Mouse (Mus musculus) midbrain, embryonic 11.5 days (tissue): ENCODE measurements at regions not wholly inside any gene's neighbourhood (a gene's known extent, or its start where the extent isn't known, plus 50 kb on each side); places are given as distances from the start of the nearest gene placed in this dataset.

Source experiments
- ATAC-seq: fragments of 200-750 bp; cut with Nextera tagmentation; 2 replicates; pipeline ENCODE4 v1.8.0; 2017; ENCODE audit warnings: moderate TSS enrichment, moderate library complexity; ENCODE audit not compliant: low FRiP score
- DNase-seq: peaks from one replicate; pipeline ENCODE4 v3.0.0; 2015; ENCODE audit warnings: low spot score; ENCODE audit errors: missing footprints
- H3K27ac ChIP-seq: fragments of 300-500 bp; sonication (generic); 2 replicates; pipeline ENCODE4 v1.5.1; 2014; ENCODE audit warnings: low read depth, low read length
- H3K27me3 ChIP-seq: fragments of 300-500 bp; sonication (generic); 2 replicates; pipeline ENCODE4 v1.6.1; 2014; ENCODE audit warnings: mild to moderate bottlenecking, low read length, moderate library complexity, mixed read lengths; ENCODE audit not compliant: control insufficient read depth, insufficient read depth
- H3K36me3 ChIP-seq: fragments of 300-500 bp; sonication (generic); 2 replicates; pipeline ENCODE4 v1.6.1; 2014; ENCODE audit warnings: mild to moderate bottlenecking, low read length, moderate library complexity, mixed read lengths; ENCODE audit not compliant: control insufficient read depth, insufficient read depth
- H3K4me1 ChIP-seq: fragments of 300-500 bp; sonication (generic); 2 replicates; pipeline ENCODE4 v1.6.1; 2014; ENCODE audit warnings: low read length; ENCODE audit not compliant: control insufficient read depth, insufficient read depth
- H3K4me2 ChIP-seq: fragments of 300-500 bp; sonication (generic); 2 replicates; pipeline ENCODE4 v1.6.1; 2014; ENCODE audit warnings: mild to moderate bottlenecking, moderate library complexity
- H3K4me3 ChIP-seq: fragments of 300-500 bp; sonication (generic); 2 replicates; pipeline ENCODE4 v1.5.1; 2014; ENCODE audit warnings: low read depth, low read length
- H3K9ac ChIP-seq: fragments of 300-500 bp; sonication (generic); 2 replicates; pipeline ENCODE4 v1.6.1; 2014; ENCODE audit warnings: low read length
- H3K9me3 ChIP-seq: fragments of 300-500 bp; sonication (generic); 2 replicates; pipeline ENCODE4 v1.6.1; 2016; ENCODE audit warnings: low read length; ENCODE audit not compliant: control insufficient read depth
- WGBS: fragments of 180-500 bp; shearing (Covaris S2); extraction: QIAGEN DNeasy Blood & Tissue Kit; methylation state at CpG from one replicate; pipeline ENCODE4 v1.1.7; 2014; 5-methylcytosine and 5-hydroxymethylcytosine counted together

- H3K4me2 ChIP-seq: no peak overlapping the region
- no peak overlapping the region for H3K27ac ChIP-seq
- H3K4me3 ChIP-seq: no peak overlapping the region
- H3K9ac ChIP-seq: no peak overlapping the region
- DNase-seq (peak; percentile 89), ATAC-seq (no peak)
- H3K27me3 ChIP-seq: no peaks in the 10 kb centered on the region
- no peaks in the 10 kb centered on the region for H3K9me3 ChIP-seq
- H3K36me3 ChIP-seq: no peaks in the 10 kb centered on the region
- 30% methylated on average over 12 of the region's 12 CpGs for WGBS
- H3K4me1 ChIP-seq: no peaks in the 10 kb centered on the region
Measured at GRCm38 (mm10) chr4:153679151-153679550, 196.5 kb upstream of the Ajap1 start.

- Histone ChIP-seq H3K4me2 (no peak overlapping the region), H3K27me3 (no peaks in the 10 kb centered on the region), H3K9ac (no peak overlapping the region), H3K4me1 (no peaks in the 10 kb centered on the region), H3K9me3 (no peaks in the 10 kb centered on the region), H3K27ac (no peak overlapping the region), H3K4me3 (no peak overlapping the region), H3K36me3 (no peaks in the 10 kb centered on the region)
- ATAC-seq (no peak), DNase-seq (no peak)
- WGBS: 52% methylated on average over 8 of the region's 8 CpGs
Measured at GRCm38 (mm10) chr4:153688441-153688840, 205.8 kb upstream of the Ajap1 start.

GRCm38 (mm10) chr4:153693881-153694280 is 211.3 kb upstream of the Ajap1 start:
- Histone ChIP-seq H3K4me1 (peaks cover 12% of the 10 kb centered on the region), H3K27ac (no peak overlapping the region), H3K27me3 (peaks cover 6% of the 10 kb centered on the region), H3K36me3 (no peaks in the 10 kb centered on the region), H3K9ac (no peak overlapping the region), H3K4me3 (no peak overlapping the region), H3K4me2 (no peak overlapping the region), H3K9me3 (no peaks in the 10 kb centered on the region)
- no peak for ATAC-seq
- no peak for DNase-seq
- 49% methylated on average over 12 of the region's 12 CpGs for WGBS

GRCm38 (mm10) chr4:153696426-153697040 is 213.9 kb upstream of the Ajap1 start:
- peaks cover 6% of the 10 kb centered on the region for H3K27me3 ChIP-seq
- peaks cover 12% of the 10 kb centered on the region for H3K4me1 ChIP-seq
- no peaks in the 10 kb centered on the region for H3K36me3 ChIP-seq
- DNase-seq: no peak
- no peak overlapping the region for H3K4me2 ChIP-seq
- H3K27ac ChIP-seq: no peak overlapping the region
- WGBS: 19% methylated on average over 14 of the region's 14 CpGs
- H3K9ac ChIP-seq: peak overlapping the region; percentile 20; the same call in 1 of the 2 replicates
- H3K4me3 ChIP-seq: no peak overlapping the region
- ATAC-seq: peak; percentile 87
- H3K9me3 ChIP-seq: no peaks in the 10 kb centered on the region

GRCm38 (mm10) chr4:153707218-153707617 is 224.6 kb upstream of the Ajap1 start:
- Histone ChIP-seq H3K4me2 (no peak overlapping the region), H3K36me3 (no peaks in the 10 kb centered on the region), H3K27me3 (no peaks in the 10 kb centered on the region), H3K4me3 (no peak overlapping the region), H3K9me3 (no peaks in the 10 kb centered on the region), H3K4me1 (no peaks in the 10 kb centered on the region), H3K27ac (no peak overlapping the region), H3K9ac (no peak overlapping the region)
- 66% methylated on average over 8 of the region's 8 CpGs for WGBS
- no peak for ATAC-seq
- peak; percentile 56 for DNase-seq

- DNase-seq: peak; percentile 31
- Histone ChIP-seq H3K9me3 (no peaks in the 10 kb centered on the region), H3K4me1 (0 out of 2 replicates have a peak, but pooled peaks cover 2% of the 10 kb centered on the region), H3K27me3 (no peaks in the 10 kb centered on the region), H3K36me3 (no peaks in the 10 kb centered on the region), H3K4me3 (no peak overlapping the region), H3K9ac (no peak overlapping the region), H3K27ac (no peak overlapping the region), H3K4me2 (no peak overlapping the region)
- ATAC-seq: no peak
- 71% methylated on average over 6 of the region's 6 CpGs for WGBS
Measured at GRCm38 (mm10) chr4:153714995-153715645, 232.5 kb upstream of the Ajap1 start.

- Histone ChIP-seq H3K4me1 (0 out of 2 replicates have a peak, but pooled peaks cover 2% of the 10 kb centered on the region), H3K4me2 (no peak overlapping the region), H3K4me3 (no peak overlapping the region), H3K9me3 (no peaks in the 10 kb centered on the region), H3K27ac (no peak overlapping the region), H3K27me3 (no peaks in the 10 kb centered on the region), H3K36me3 (no peaks in the 10 kb centered on the region), H3K9ac (no peak overlapping the region)
- ATAC-seq: no peak
- DNase-seq: no peak
- WGBS: 87% methylated on average over 12 of the region's 12 CpGs
Measured at GRCm38 (mm10) chr4:153717273-153717672, 234.7 kb upstream of the Ajap1 start.

- no peak for ATAC-seq
- H3K4me3 ChIP-seq: no peak overlapping the region
- H3K27me3 ChIP-seq: 0 out of 2 replicates have a peak, but pooled peaks cover 2% of the 10 kb centered on the region
- 88% methylated on average over 14 of the region's 14 CpGs for WGBS
- no peak overlapping the region for H3K27ac ChIP-seq
- no peak overlapping the region for H3K9ac ChIP-seq
- H3K4me1 ChIP-seq: peaks cover 10% of the 10 kb centered on the region
- DNase-seq: no peak
- no peaks in the 10 kb centered on the region for H3K36me3 ChIP-seq
- no peaks in the 10 kb centered on the region for H3K9me3 ChIP-seq
- H3K4me2 ChIP-seq: no peak overlapping the region
Measured at GRCm38 (mm10) chr4:153724045-153724444, 233.0 kb upstream of the A430005L14Rik start.

- H3K27me3 ChIP-seq: 0 out of 2 replicates have a peak, but pooled peaks cover 2% of the 10 kb centered on the region
- no peak overlapping the region for H3K4me2 ChIP-seq
- DNase-seq: no peak
- no peak for ATAC-seq
- no peak overlapping the region for H3K27ac ChIP-seq
- H3K4me3 ChIP-seq: no peak overlapping the region
- WGBS: 51% methylated on average over 10 of the region's 10 CpGs
- H3K36me3 ChIP-seq: no peaks in the 10 kb centered on the region
- peaks cover 10% of the 10 kb centered on the region for H3K4me1 ChIP-seq
- H3K9ac ChIP-seq: no peak overlapping the region
- no peaks in the 10 kb centered on the region for H3K9me3 ChIP-seq
Measured at GRCm38 (mm10) chr4:153727273-153727672, 229.8 kb upstream of the A430005L14Rik start.
